Mouse (Mus musculus) embryo, embryonic 11.5 days (tissue): Measurements from ENCODE around the gene Rims4.

Experiments
- DNase-seq: peaks from one replicate; pipeline ENCODE4 v3.0.0-alpha.2; 2012; ENCODE audit warnings: low read depth, low spot score

Gene Rims4

GRCm38 (mm10) chr2:163911826-163912444 lies 6.5 kb downstream of the Rims4 start:
- DNase-seq = no peak

GRCm38 (mm10) chr2:163909604-163910003 lies 8.9 kb downstream of the Rims4 start:
- no peak for DNase-seq

GRCm38 (mm10) chr2:163907131-163907530 lies 11.4 kb downstream of the Rims4 start:
- DNase-seq = no peak

GRCm38 (mm10) chr2:163904323-163904722 lies 14.2 kb downstream of the Rims4 start:
- no peak for DNase-seq

- DNase-seq = no peak
Observed at GRCm38 (mm10) chr2:163903461-163903860, 15.0 kb downstream of the Rims4 start.

- DNase-seq = no peak
Observed at GRCm38 (mm10) chr2:163902448-163902847, 16.0 kb downstream of the Rims4 start.

GRCm38 (mm10) chr2:163901043-163901442 lies 17.4 kb downstream of the Rims4 start:
- DNase-seq = no peak

GRCm38 (mm10) chr2:163899910-163900411 lies 18.5 kb downstream of the Rims4 start:
- DNase-seq = no peak

GRCm38 (mm10) chr2:163897988-163898535 lies 20.4 kb downstream of the Rims4 start:
- no peak for DNase-seq

- no peak for DNase-seq
Observed at GRCm38 (mm10) chr2:163897026-163897425, 21.5 kb downstream of the Rims4 start.

GRCm38 (mm10) chr2:163895156-163895555 lies 23.3 kb downstream of the Rims4 start:
- no peak for DNase-seq

- no peak for DNase-seq
Observed at GRCm38 (mm10) chr2:163893446-163894370, 24.8 kb downstream of the Rims4 start.

GRCm38 (mm10) chr2:163891271-163891670 lies 27.2 kb downstream of the Rims4 start:
- DNase-seq = no peak

- DNase-seq = no peak
Observed at GRCm38 (mm10) chr2:163890586-163890985, 27.9 kb downstream of the Rims4 start.

- DNase-seq = peak; percentile 47
Observed at GRCm38 (mm10) chr2:163889411-163889810, 29.1 kb downstream of the Rims4 start.

GRCm38 (mm10) chr2:163882859-163883652 lies 35.4 kb downstream of the Rims4 start:
- DNase-seq = no peak

- no peak for DNase-seq
Observed at GRCm38 (mm10) chr2:163880891-163881290, 37.6 kb downstream of the Rims4 start.

GRCm38 (mm10) chr2:163876830-163877498 lies 41.5 kb downstream of the Rims4 start:
- DNase-seq = no peak

GRCm38 (mm10) chr2:163875484-163875883 lies 43.0 kb downstream of the Rims4 start:
- DNase-seq = no peak

GRCm38 (mm10) chr2:163874877-163875276 lies 43.6 kb downstream of the Rims4 start:
- no peak for DNase-seq

- DNase-seq = no peak
Observed at GRCm38 (mm10) chr2:163871906-163872305, 46.6 kb downstream of the Rims4 start.
